Mouse (Mus musculus) brain, embryonic 14.5 days (tissue): Measurements from ENCODE around the gene Casp3. TPM values are rescaled to one million over a fixed set of nuclear protein-coding genes. Genes with fewer than 3 reads are reported as not detected.

Experiments
- DNase-seq: peaks from one replicate; pipeline ENCODE4 v3.0.0-alpha.2; 2011; ENCODE audit warnings: low read depth
- CTCF ChIP-seq: fragments of 200-500 bp; IDR thresholded peaks from 2 replicates; pipeline ENCODE4 v1.5.1; 2012; ENCODE audit warnings: inconsistent platforms, mild to moderate bottlenecking, moderate library complexity, borderline replicate concordance; ENCODE audit not compliant: insufficient read depth, insufficient read length; ENCODE audit errors: extremely low read depth
- POLR2A ChIP-seq: fragments of 200-500 bp; IDR thresholded peaks from 2 replicates; pipeline ENCODE4 v1.6.1; 2012; ENCODE audit warnings: mild to moderate bottlenecking, inconsistent platforms, borderline replicate concordance; ENCODE audit not compliant: poor library complexity, insufficient read depth, insufficient read length, severe bottlenecking; ENCODE audit errors: extremely low read depth
- polyA plus RNA-seq: library from polyadenylated mRNA; depleted of rRNA; stranded (reverse); fragments of >200 nt; gene quantifications from 2 replicates; pipeline ENCODE4 v1.2.3, GENCODE M21; 2012

The Casp3 gene
- polyA plus RNA-seq, 1 experiment: 135 TPM

DNA sequence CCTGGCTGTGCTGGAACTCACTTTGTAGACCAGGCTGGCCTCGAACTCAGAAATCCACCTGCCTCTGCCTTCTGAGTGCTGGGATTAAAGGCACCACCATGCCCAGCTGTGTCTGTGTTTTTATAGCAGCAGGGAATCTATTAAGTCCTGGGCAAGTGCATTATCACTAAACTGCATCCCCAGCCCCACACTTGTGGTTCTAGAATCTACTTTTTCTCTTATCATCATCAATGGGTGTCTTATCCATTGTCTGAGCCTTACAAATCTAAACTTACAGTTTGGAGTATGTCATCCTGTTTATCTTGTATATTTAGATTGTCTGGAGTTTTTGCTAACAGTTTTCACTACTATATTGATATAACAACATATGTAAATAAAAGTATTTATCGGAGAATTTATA lies 28.4 kb upstream of the Casp3 start:
- TF ChIP-seq POLR2A (no peak), CTCF (no peak)
- DNase-seq: no peak

DNA sequence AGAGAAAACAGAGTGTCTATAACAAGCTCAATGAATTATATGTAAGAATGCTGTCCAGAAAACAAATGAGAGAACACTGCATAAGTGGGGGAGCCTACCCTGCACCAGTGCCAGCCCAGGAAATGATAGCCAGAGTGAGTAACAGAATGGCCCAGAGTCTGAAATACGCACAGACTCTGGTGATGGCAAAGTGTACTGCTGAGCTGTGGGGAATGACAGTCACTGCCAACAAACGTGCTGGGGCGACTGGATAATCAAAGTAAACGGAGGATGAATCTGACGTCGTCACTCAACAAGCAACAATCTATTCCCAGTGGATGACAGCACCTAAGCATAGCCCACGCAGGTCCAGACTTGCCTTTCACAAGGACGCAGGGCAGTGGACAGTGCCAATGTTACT lies 24.0 kb upstream of the Casp3 start:
- no peak for TF ChIP-seq POLR2A
- no peak for TF ChIP-seq CTCF
- DNase-seq: peak; percentile 22

DNA sequence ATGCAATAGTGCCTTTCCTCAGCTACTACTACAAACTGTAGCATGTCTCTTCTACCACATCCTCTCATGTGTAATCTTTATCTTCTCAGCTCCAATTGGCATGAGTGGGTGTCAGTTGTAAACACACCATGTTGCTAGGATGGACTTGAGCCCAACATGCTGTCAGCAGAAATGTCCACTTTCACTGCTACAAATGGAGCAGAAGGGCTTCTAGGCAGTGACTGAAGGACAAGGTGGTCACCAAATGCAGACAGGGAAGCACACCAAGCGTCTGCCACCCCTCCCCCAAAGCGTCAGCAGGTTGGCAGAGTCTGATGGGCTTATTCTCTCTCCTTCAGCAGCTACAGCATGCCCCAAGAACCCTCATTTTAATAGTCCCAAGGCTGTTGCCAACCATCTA lies 23.3 kb upstream of the Casp3 start:
- TF ChIP-seq CTCF (no peak), POLR2A (no peak)
- DNase-seq: peak; percentile 28

DNA sequence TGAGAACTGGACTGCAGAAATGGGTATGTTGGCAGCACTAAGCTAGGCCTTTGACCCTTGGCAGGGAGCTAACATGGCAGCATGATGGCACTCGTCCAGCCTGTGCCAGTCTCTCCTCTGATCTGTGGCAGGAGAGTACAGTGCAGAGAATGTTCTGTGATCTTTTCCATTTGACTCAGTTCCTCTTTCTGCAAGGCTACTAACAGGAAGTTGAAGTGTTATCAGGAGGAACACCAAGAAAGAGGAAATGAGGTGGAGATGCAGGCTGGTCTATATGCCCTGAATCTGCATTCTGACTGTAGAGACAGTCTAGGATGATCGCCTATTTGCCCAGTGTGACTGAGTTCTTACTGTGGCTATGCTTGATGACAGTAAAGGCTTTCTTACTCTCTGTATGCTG lies 21.5 kb upstream of the Casp3 start:
- TF ChIP-seq POLR2A (no peak), CTCF (no peak)
- no peak for DNase-seq

DNA sequence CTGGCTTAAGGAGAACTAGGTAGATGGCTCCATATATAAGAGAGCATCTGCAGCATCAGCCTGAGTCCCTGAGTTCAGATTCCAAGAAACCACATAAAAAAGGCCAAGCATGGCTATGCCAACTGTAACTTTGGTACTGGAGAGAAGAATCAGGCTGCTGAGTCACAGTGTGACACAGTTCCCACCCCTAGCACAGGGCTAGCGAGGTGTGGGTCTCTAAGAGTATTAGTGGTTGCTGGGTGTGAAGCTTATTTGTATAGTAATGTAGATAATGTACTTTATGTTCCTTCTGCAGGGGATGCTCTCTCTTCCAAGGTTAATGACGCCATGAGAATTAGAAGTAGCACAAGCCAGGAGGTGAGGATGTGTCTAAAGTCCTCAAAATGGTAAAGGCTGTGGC lies 20.6 kb upstream of the Casp3 start:
- no peak for DNase-seq
- TF ChIP-seq CTCF (no peak), POLR2A (no peak)

DNA sequence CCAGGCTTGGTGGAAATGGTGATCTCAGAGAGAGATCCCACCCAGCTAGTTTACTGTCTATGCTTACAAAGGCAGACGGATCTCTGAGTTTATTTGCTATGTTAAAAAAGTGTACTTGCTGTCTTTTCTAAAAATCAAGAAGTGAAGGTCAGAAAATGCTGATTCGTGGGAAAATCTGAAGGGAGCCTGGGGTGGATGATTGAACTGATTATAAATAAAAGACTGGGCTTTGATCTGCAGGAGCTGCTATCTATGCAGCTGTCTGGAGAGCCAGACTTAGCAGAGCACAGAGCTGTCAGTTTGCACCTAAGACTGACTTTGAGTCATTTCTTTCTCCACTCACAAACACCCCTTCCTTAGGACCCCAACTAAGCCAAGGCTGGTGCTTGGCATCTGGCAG lies 19.7 kb upstream of the Casp3 start:
- no peak for TF ChIP-seq POLR2A
- no peak for TF ChIP-seq CTCF
- no peak for DNase-seq

DNA sequence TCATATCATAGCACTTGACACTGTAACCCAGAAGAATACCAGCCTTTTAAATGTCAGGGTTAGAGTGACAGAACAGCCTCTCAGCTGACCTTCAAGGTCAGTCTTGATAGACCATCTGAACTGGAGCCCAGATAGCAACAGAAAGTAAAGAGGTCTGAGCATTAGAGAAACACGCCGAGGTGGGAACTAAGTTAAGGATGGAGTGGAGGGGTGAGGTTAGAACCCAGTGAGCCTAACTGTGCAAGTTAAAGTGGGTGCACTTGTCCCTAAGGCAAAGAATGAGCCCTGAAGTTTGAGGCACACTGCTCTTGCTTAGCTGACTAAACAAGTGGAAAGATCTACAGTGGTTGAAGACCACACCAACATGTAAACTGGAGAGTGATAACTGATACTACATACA lies 19.0 kb upstream of the Casp3 start:
- TF ChIP-seq CTCF (no peak), POLR2A (no peak)
- no peak for DNase-seq

DNA sequence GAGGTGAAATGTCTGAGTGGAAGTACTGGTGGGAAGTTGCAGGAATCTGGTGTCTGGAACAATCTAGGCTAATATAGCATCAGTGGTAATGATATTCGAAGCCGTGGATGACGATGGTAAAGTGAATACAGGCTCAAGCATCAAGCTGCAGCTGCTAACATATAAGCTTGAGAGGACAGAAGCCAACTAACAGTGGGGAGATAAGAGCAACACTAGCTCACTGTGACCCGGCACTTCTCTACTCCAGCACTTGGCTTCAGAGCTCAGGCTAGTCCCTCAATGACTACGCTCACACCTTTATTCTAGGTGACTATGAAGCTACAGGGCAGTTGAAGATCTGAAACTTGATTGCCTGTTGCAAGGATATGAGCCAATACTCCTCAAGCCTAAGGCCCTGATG lies 18.3 kb upstream of the Casp3 start:
- TF ChIP-seq POLR2A (no peak), CTCF (no peak)
- no peak for DNase-seq

DNA sequence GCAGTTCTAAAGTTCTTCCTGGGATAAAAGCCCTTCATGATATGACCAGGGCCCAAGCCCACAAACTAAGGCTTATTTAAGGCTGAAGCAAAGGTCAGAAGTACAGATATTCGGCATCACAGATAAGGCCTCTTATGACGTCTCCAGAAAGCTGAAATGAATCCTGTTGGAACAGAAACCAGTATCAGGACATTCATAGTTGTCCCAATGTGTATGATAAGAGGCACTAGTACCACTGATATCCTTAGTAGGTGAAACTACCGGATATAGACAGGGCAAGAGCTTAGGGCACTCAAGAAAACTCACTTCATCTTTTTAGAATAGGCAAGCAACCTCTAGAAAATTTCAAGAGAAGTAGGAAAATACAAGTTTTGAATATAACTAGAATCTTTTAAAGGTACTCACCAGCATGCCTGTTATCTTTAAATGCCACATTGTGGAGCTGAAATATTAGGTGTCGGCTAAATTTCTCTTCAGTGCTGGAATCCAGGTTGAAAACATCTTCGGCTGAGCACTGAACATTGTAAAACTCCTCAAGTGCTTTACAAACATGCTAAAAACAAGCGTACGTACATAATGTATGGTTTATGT lies 17.7 kb upstream of the Casp3 start:
- DNase-seq: no peak
- TF ChIP-seq CTCF: no peak
- no peak for TF ChIP-seq POLR2A

DNA sequence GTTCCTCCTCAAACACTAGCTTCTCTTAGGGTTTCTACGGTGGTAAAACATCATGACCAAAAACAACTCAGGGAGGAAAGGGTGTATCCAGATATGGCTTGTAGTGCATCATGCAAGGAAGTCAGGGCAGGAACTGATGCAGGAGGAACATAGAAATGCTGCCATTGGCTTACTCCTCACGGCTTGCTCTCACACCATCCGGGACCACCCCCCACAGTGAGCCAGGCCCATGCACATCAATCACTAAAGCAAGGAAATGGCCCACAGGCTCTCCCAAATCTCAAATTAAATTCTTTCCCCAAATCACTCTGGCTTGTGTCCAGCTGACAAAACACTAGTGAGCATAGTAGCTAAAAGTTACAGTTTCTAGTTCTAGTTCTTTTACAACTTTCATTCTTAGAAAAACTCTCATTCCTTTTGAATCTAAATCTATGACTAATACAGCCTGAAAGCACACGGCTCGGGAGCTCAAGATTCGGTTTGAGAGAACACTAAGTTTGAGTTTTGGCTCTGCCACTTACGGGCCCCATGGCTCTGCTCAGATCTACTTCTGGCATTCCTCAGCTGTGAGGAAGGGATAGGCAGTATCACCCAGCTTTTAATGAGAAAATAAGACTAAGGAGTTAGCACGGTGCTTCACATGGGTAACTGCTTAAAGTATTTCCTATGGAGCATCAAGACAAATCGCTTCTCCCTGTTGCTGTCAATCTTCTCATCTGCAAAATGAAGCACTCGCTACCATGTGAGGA lies 16.0 kb upstream of the Casp3 start:
- TF ChIP-seq CTCF: no peak
- TF ChIP-seq POLR2A: no peak
- no peak for DNase-seq

DNA sequence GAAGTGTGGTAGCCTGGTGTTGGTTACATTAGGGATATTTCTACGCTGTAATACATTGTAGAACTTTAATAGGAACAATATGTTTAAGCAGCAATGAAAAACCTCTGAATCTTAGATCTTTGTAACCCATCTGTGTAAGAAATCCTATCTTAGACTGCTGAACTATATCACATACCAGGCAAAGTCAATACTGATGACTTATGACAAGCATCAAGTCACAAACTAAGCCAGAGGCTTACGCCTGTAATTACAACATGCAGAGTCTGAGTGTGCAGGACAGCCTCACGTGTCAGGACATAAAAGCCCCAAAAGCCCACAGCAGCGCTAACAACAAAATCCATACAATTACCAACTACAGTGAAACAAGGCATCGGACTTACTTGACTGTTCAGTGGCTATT lies 13.5 kb upstream of the Casp3 start:
- DNase-seq: no peak
- TF ChIP-seq CTCF: no peak
- TF ChIP-seq POLR2A: no peak

DNA sequence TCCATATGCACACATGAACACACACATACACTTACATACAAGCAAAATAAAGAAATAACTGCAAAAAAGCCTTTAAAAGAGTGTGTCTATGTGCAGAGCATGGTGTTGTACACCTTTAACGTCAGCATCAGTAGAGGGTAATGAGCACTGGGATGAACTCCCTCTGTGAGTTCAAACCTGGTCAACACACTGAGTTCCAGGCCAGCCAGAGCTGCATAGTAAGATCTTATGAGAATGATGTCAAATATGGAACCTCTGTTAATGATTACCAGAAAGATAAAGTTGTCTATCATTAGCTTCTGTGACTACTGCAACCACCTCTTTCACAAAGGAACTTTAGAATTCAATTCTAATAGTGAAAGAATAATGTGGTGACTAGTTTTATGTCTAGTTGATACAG lies 10.2 kb upstream of the Casp3 start:
- TF ChIP-seq POLR2A (no peak), CTCF (no peak)

DNA sequence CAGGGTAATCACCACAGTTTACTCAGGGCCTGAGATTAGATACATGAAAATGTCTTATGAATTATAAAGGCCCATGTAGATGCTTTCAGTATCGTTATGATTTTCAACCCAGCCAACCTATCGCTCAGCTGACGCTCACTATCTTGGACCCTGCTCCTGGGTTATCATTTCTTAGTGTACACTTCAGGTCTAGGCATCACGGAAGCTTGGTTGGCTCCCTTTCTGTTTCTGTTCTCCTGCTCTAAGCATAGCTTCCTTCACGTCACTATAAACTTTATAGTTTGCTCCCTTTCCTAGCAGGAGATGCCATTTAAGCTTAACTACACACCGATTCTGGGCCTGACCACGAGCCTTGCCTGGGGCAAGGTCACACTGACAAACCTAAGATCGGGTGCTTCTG lies 5.5 kb upstream of the Casp3 start:
- TF ChIP-seq CTCF (no peak), POLR2A (no peak)
- no peak for DNase-seq

More for the DNA sequence above, 10.2 kb upstream of the Casp3 start:
- no peak for DNase-seq

DNA sequence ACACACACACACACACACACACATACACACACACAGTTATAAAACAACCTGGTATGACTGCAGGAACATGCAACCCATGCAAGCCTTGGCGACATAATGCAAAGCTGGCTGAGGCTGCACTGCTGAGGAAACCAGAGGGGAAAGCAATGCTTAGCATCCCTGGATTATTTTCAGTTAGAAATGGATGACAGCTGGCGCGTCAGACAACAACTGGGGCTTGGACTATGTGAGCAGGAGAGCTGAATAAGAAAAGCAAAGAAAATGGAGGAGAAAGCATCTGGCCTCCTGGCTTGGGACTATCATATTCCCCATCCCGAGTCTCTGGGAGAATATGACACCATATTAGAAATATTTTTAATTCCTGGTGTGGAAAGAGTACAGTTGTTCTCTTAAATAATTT lies 4.2 kb upstream of the Casp3 start:
- peak; percentile 10 for DNase-seq

More for the DNA sequence above, 4.2 kb upstream of the Casp3 start:
- TF ChIP-seq CTCF (no peak), POLR2A (no peak)
